Mouse (Mus musculus) kidney, adult 2 months (tissue): Measurements from ENCODE around the gene Nr4a3.

Source experiments
- CTCF ChIP-seq: fragments of 200-500 bp; conservative IDR thresholded peaks from 2 replicates; pipeline ENCODE4 v1.5.1; 2011; ENCODE audit warnings: low read depth, mild to moderate bottlenecking, control low read depth, low read length, moderate library complexity, mixed read lengths; ENCODE audit not compliant: insufficient read depth, insufficient read length
- POLR2A ChIP-seq: fragments of 200-500 bp; IDR thresholded peaks from one replicate; pipeline ENCODE4 v1.6.1; 2011; ENCODE audit warnings: low read depth, low read length, control low read depth

DNA sequence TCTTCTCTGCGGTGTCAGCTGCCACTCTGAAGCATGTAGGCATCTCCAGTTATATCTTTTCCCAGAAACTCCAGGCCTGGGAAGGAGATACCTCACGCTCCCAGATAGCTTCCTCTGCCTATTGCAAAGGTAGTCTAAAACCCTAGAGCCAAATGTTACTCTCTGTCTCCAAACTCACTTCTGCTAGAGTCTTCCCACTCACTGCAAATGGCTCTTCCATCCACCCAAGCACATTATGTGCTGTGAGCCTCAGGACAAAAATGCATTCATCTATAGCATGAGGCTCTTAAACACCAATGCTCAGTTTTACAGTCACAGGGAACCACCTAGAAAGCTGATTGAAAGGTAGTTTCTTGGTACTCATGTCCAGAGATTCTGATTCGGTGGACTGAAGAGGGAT is 48.3 kb downstream of the Nr4a3 start:
- TF ChIP-seq CTCF (no peak), POLR2A (no peak)
